In the genomic region with DNA sequence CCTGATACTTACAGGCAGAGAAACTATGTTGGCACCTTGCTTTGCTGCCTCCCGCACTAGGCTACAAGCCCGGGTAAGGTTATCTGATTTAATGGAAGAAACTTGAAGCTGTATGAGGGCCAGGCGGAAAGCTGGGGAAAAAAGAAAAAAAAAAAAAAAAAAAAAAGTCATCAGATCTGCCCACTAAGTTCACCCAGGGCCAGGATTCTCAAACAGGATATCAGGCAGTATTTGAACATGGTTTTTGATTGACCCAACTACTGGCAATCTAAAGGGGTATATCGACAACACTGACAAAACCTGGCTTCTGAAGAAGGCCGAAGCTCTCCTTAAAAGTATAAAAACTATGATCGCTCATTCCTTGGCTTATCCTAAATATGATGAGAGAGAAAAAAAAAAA, we compare ENCODE assay signal across 8 mouse cellular contexts. TPM values are rescaled to one million over a fixed set of nuclear protein-coding genes. Genes with fewer than 3 reads are reported as not detected.
DNase-seq lines count a peak whose midpoint lies in the region; ATAC-seq and TF ChIP-seq lines count a peak whose summit lies in the region.

No protein-coding gene starts in this region.

- H3K4me3 ChIP-seq in heart, embryonic 15.5 days, result peak overlapping the region; percentile 84
- peak overlapping the region; percentile 82; the same call in 1 of the 2 replicates for H3K4me3 ChIP-seq in bone marrow macrophage, adult 2 months (ENCODE audit: insufficient read depth, low read length)
- peak overlapping the region; percentile 81 for H3K4me3 ChIP-seq in intestine, embryonic 14.5 days (ENCODE audit: low read depth, low read length)
- H3K4me3 ChIP-seq in midbrain, embryonic 13.5 days (replicated peaks), result peak overlapping the region; percentile 81

- TF ChIP-seq CTCF in bone marrow macrophage, adult 2 months (IDR thresholded peaks at IDR 0.05; ENCODE audit: low read depth, low read length), result no peak

- peaks cover 4% of the 10 kb centered on the region; the same call in 1 of the 2 replicates for H3K4me1 ChIP-seq in heart, embryonic 15.5 days (replicated peaks)
- peaks cover 16% of the 10 kb centered on the region for H3K4me1 ChIP-seq in bone marrow macrophage, adult 2 months (ENCODE audit: control insufficient read depth, insufficient read depth, low read length)
- H3K4me1 ChIP-seq in intestine, embryonic 14.5 days (replicated peaks; ENCODE audit: control insufficient read depth, insufficient read depth, low read length), result 0 out of 2 replicates have a peak, but pooled peaks cover 10% of the 10 kb centered on the region
- peaks cover 19% of the 10 kb centered on the region for H3K4me1 ChIP-seq in midbrain, embryonic 13.5 days (replicated peaks)

- TF ChIP-seq POLR2A in bone marrow macrophage, adult 2 months (IDR thresholded peaks at IDR 0.05; ENCODE audit: borderline replicate concordance, low read depth, low read length), result no peak

- no peak for DNase-seq in heart, adult 9 months (ENCODE audit: low spot score in 2 of 2)
- DNase-seq in intestine, embryonic 14.5 days (ENCODE audit: low spot score), result no peak
- DNase-seq in urinary bladder, adult 18-20 months (ENCODE audit: low spot score in 2 of 2), result no peak
- DNase-seq in thymus, postnatal 36 days, result no peak
- no peak for DNase-seq in adrenal gland, postnatal 4 days (ENCODE audit: low spot score in 2 of 2)

- H3K27me3 ChIP-seq in heart, embryonic 15.5 days, result no peaks in the 10 kb centered on the region
- H3K27me3 ChIP-seq in intestine, embryonic 14.5 days (replicated peaks; ENCODE audit: control insufficient read depth, insufficient read depth, low read length), result no peaks in the 10 kb centered on the region
- H3K27me3 ChIP-seq in midbrain, embryonic 13.5 days, result no peaks in the 10 kb centered on the region

- peak overlapping the region; percentile 94 for H3K27ac ChIP-seq in heart, embryonic 15.5 days
- no peak overlapping the region for H3K27ac ChIP-seq in bone marrow macrophage, adult 2 months (ENCODE audit: insufficient read depth, low read depth, low read length)
- H3K27ac ChIP-seq in intestine, embryonic 14.5 days (ENCODE audit: low read depth), result peak overlapping the region; percentile 89
- no peak overlapping the region for H3K27ac ChIP-seq in midbrain, embryonic 13.5 days

- no peak for ATAC-seq in heart, embryonic 15.5 days (replicated peaks; ENCODE audit: insufficient number of reproducible peaks, insufficient read depth, low FRiP score, low read depth)
- ATAC-seq in intestine, embryonic 14.5 days (replicated peaks; ENCODE audit: low FRiP score, low TSS enrichment, low read depth), result no peak
- ATAC-seq in midbrain, embryonic 13.5 days, result no peak

- 73% methylated on average over 6 of the region's 6 CpGs for WGBS in heart, embryonic 15.5 days
- 84% methylated on average over 6 of the region's 6 CpGs for WGBS in intestine, embryonic 14.5 days
- 91% methylated on average over 6 of the region's 6 CpGs for WGBS in midbrain, embryonic 13.5 days

- no peaks in the 10 kb centered on the region for H3K9me3 ChIP-seq in heart, embryonic 15.5 days (replicated peaks)
- H3K9me3 ChIP-seq in intestine, embryonic 14.5 days (ENCODE audit: control insufficient read depth, low read length), result no peaks in the 10 kb centered on the region
- H3K9me3 ChIP-seq in midbrain, embryonic 13.5 days, result no peaks in the 10 kb centered on the region

- peak overlapping the region; percentile 80; the same call in 1 of the 2 replicates for H3K9ac ChIP-seq in heart, embryonic 15.5 days
- H3K9ac ChIP-seq in intestine, embryonic 14.5 days (ENCODE audit: low read length), result no peak overlapping the region
- no peak overlapping the region for H3K9ac ChIP-seq in midbrain, embryonic 13.5 days (replicated peaks)

- peaks cover 27% of the 10 kb centered on the region for H3K36me3 ChIP-seq in heart, embryonic 15.5 days
- H3K36me3 ChIP-seq in intestine, embryonic 14.5 days (ENCODE audit: control insufficient read depth, insufficient read depth, low read length), result peaks cover 43% of the 10 kb centered on the region
- peaks cover 10% of the 10 kb centered on the region for H3K36me3 ChIP-seq in midbrain, embryonic 13.5 days

- peak overlapping the region; percentile 81 for H3K4me2 ChIP-seq in heart, embryonic 15.5 days
- H3K4me2 ChIP-seq in intestine, embryonic 14.5 days (ENCODE audit: low read length), result peak overlapping the region; percentile 63
- H3K4me2 ChIP-seq in midbrain, embryonic 13.5 days (replicated peaks), result peak overlapping the region; percentile 76

RNA-seq across cellular contexts. Expression of a gene that starts 1.1 kb away (rescaled TPM):
- 45.8 and 49.5 TPM in 2 replicates for polyA plus RNA-seq in heart, embryonic 15.5 days (2015; fragmentation: Nextera tagmentation; extraction: Ambion mirVana)
- polyA plus RNA-seq in bone marrow macrophage, adult 2 months (2012; ENCODE audit: insufficient read depth, insufficient read length, missing spikeins), result 30.5 and 37.8 TPM in 2 replicates
- polyA plus RNA-seq in intestine, embryonic 14.5 days (2014; fragmentation: Nextera tagmentation; extraction: Ambion mirVana), result 78.8 and 84.4 TPM in 2 replicates
- 41.3 and 41.6 TPM in 2 replicates for polyA plus RNA-seq in midbrain, embryonic 13.5 days (2015; fragmentation: Nextera tagmentation; extraction: Ambion mirVana)
- total RNA-seq in adrenal gland, postnatal 4 days (2021), result 10 to 100 TPM; 75.0 to 85.9 TPM

RNA-seq across cellular contexts. Expression of a gene that starts 44.6 kb away (rescaled TPM):
- polyA plus RNA-seq in heart, embryonic 15.5 days (2015; fragmentation: Nextera tagmentation; extraction: Ambion mirVana), result 36.4 and 38.5 TPM in 2 replicates
- 20.3 and 20.8 TPM in 2 replicates for polyA plus RNA-seq in bone marrow macrophage, adult 2 months (2012; ENCODE audit: insufficient read depth, insufficient read length, missing spikeins)
- 58.5 and 61.4 TPM in 2 replicates for polyA plus RNA-seq in intestine, embryonic 14.5 days (2014; fragmentation: Nextera tagmentation; extraction: Ambion mirVana)
- polyA plus RNA-seq in midbrain, embryonic 13.5 days (2015; fragmentation: Nextera tagmentation; extraction: Ambion mirVana), result 52.4 and 54.4 TPM in 2 replicates
- total RNA-seq in adrenal gland, postnatal 4 days (2021), result 10 to 100 TPM; 60.8 to 64.5 TPM

Comparison
In these comparisons a context has a peak if more than half of its experiments do, and no peak if none do; other contexts are left out.
1. H3K27ac ChIP-seq: peak in heart, embryonic 15.5 days (single experiment) and intestine, embryonic 14.5 days (single experiment); none in bone marrow macrophage, adult 2 months (single experiment) and midbrain, embryonic 13.5 days (single experiment).
2. Peak in every context shown above with its lines, with median percentiles within 50 percentile points of each other: H3K4me2 ChIP-seq and H3K4me3 ChIP-seq.